Mouse (Mus musculus) liver, embryonic 14.5 days (tissue): ENCODE measurements at regions not wholly inside any gene's neighbourhood (a gene's known extent, or its start where the extent isn't known, plus 50 kb on each side); places are given as distances from the start of the nearest gene placed in this dataset.

Experiments used
- ATAC-seq: fragments of 200-750 bp; cut with Nextera tagmentation; 2 replicates; pipeline ENCODE4 v1.8.0; 2017; ENCODE audit warnings: moderate number of reproducible peaks, mild to moderate bottlenecking, moderate library complexity; ENCODE audit not compliant: insufficient read depth
- DNase-seq, 3 experiments: peaks; one replicate each; pipeline ENCODE4 v3.0.0-alpha.2; 2012 to 2013; ENCODE audit warnings: low read depth in 3 of 3, low spot score in 3 of 3
- H3K27ac ChIP-seq: fragments of 300-500 bp; sonication (generic); 2 replicates; pipeline ENCODE4 v1.5.1; 2014; ENCODE audit warnings: moderate library complexity, mild to moderate bottlenecking, control low read depth, inconsistent platforms
- H3K27me3 ChIP-seq: fragments of 300-500 bp; sonication (generic); 2 replicates; pipeline ENCODE4 v1.6.1; 2014; ENCODE audit warnings: mild to moderate bottlenecking, low read length, moderate library complexity; ENCODE audit not compliant: control insufficient read depth, insufficient read depth
- H3K36me3 ChIP-seq: fragments of 300-500 bp; sonication (generic); replicated peaks from 2 replicates; pipeline ENCODE4 v1.6.1; 2014; ENCODE audit warnings: low read depth; ENCODE audit not compliant: control insufficient read depth, insufficient read depth
- H3K4me1 ChIP-seq, 2 experiments: fragments of 200-500 bp in 1 of 2; fragments of 300-500 bp in 1 of 2; sonication (generic) in 1 of 2; replicated peaks; 2 replicates each; pipeline ENCODE4 v1.6.1; 2012 to 2014; ENCODE audit warnings: antibody characterized with exemption in 1 of 2, inconsistent platforms in 1 of 2, low read length in 1 of 2; ENCODE audit not compliant: control insufficient read depth in 2 of 2, insufficient read depth in 2 of 2
- H3K4me2 ChIP-seq: fragments of 300-500 bp; sonication (generic); 2 replicates; pipeline ENCODE4 v1.6.1; 2014; ENCODE audit warnings: low read depth, mild to moderate bottlenecking, control low read depth, moderate library complexity
- H3K4me3 ChIP-seq, 2 experiments: fragments of 200-500 bp in 1 of 2; fragments of 300-500 bp in 1 of 2; sonication (generic) in 1 of 2; 2 replicates each; pipeline ENCODE4 v1.5.1; 2012 to 2014; ENCODE audit warnings: low read depth in 2 of 2, low read length in 2 of 2, mild to moderate bottlenecking in 2 of 2, control low read depth in 1 of 2, inconsistent platforms in 1 of 2, moderate library complexity in 1 of 2; ENCODE audit not compliant: insufficient read depth in 1 of 2
- H3K9ac ChIP-seq: fragments of 300-500 bp; sonication (generic); replicated peaks from 2 replicates; pipeline ENCODE4 v1.6.1; 2014; ENCODE audit warnings: mild to moderate bottlenecking, control low read depth, moderate library complexity
- H3K9me3 ChIP-seq: fragments of 300-500 bp; sonication (generic); 2 replicates; pipeline ENCODE4 v1.6.1; 2016; ENCODE audit warnings: low read length, mixed read lengths; ENCODE audit not compliant: control insufficient read depth
- CTCF ChIP-seq: IDR thresholded peaks from 2 replicates; pipeline ENCODE4 v1.5.1; 2016; ENCODE audit warnings: antibody characterized with exemption, low read depth, control low read depth
- EP300 ChIP-seq: IDR thresholded peaks from 2 replicates; pipeline ENCODE4 v1.6.1; 2016; ENCODE audit warnings: antibody characterized with exemption, low read depth
- WGBS: fragments of 180-500 bp; shearing (Covaris S2); extraction: QIAGEN DNeasy Blood & Tissue Kit; methylation state at CpG from one replicate; pipeline ENCODE4 v1.1.7; 2014; ENCODE audit not compliant: insufficient replicate concordance; 5-methylcytosine and 5-hydroxymethylcytosine counted together

- Histone ChIP-seq H3K9me3 (no peaks in the 10 kb centered on the region), H3K4me1 (no peaks in the 10 kb centered on the region), H3K4me2 (no peak overlapping the region), H3K36me3 (no peaks in the 10 kb centered on the region), H3K4me3 (no peak overlapping the region), H3K27ac (no peak overlapping the region), H3K27me3 (no peaks in the 10 kb centered on the region), H3K9ac (no peak overlapping the region)
- no peak for TF ChIP-seq EP300
- TF ChIP-seq CTCF: no peak
- 65% methylated on average over 13 of the region's 13 CpGs for WGBS
- ATAC-seq (no peak), DNase-seq (no peak)
Observed at GRCm38 (mm10) chr13:73069840-73070530, 190.3 kb upstream of the Irx4 start.

GRCm38 (mm10) chr13:73070531-73070908 is 189.8 kb upstream of the Irx4 start:
- 61% methylated on average over 7 of the region's 7 CpGs for WGBS
- no peak overlapping the region for H3K9ac ChIP-seq
- no peaks in the 10 kb centered on the region for H3K9me3 ChIP-seq
- H3K36me3 ChIP-seq: no peaks in the 10 kb centered on the region
- no peaks in the 10 kb centered on the region for H3K4me1 ChIP-seq
- no peak overlapping the region for H3K4me2 ChIP-seq
- no peak for ATAC-seq
- no peak for DNase-seq
- H3K27me3 ChIP-seq: no peaks in the 10 kb centered on the region
- H3K4me3 ChIP-seq: no peak overlapping the region
- TF ChIP-seq CTCF: no peak
- no peak for TF ChIP-seq EP300
- no peak overlapping the region for H3K27ac ChIP-seq

- no peak for ATAC-seq
- WGBS: 61% methylated on average over 8 of the region's 8 CpGs
- no peaks in the 10 kb centered on the region for H3K4me1 ChIP-seq
Observed at GRCm38 (mm10) chr13:73071032-73071431, 189.2 kb upstream of the Irx4 start.

GRCm38 (mm10) chr13:73071854-73072852 is 188.1 kb upstream of the Irx4 start:
- no peaks in the 10 kb centered on the region for H3K4me1 ChIP-seq
- no peak overlapping the region for H3K4me3 ChIP-seq
- no peak overlapping the region for H3K27ac ChIP-seq
- no peak overlapping the region for H3K9ac ChIP-seq
- no peaks in the 10 kb centered on the region for H3K27me3 ChIP-seq
- no peaks in the 10 kb centered on the region for H3K36me3 ChIP-seq
- H3K4me2 ChIP-seq: no peak overlapping the region
- WGBS: 40% methylated on average over 6 of the region's 6 CpGs
- DNase-seq (no peak), ATAC-seq (no peak)
- no peak for TF ChIP-seq EP300
- no peak for TF ChIP-seq CTCF
- H3K9me3 ChIP-seq: no peaks in the 10 kb centered on the region

More at GRCm38 (mm10) chr13:73071032-73071431, 189.2 kb upstream of the Irx4 start:
- DNase-seq: no peak
- Histone ChIP-seq H3K4me3 (no peak overlapping the region), H3K27me3 (no peaks in the 10 kb centered on the region), H3K27ac (no peak overlapping the region), H3K4me2 (no peak overlapping the region), H3K9ac (no peak overlapping the region), H3K36me3 (no peaks in the 10 kb centered on the region), H3K9me3 (no peaks in the 10 kb centered on the region)
- TF ChIP-seq EP300 (no peak), CTCF (no peak)

- Histone ChIP-seq H3K4me2 (no peak overlapping the region), H3K9me3 (no peaks in the 10 kb centered on the region), H3K9ac (no peak overlapping the region), H3K27ac (no peak overlapping the region), H3K27me3 (no peaks in the 10 kb centered on the region), H3K4me1 (no peaks in the 10 kb centered on the region), H3K4me3 (no peak overlapping the region), H3K36me3 (no peaks in the 10 kb centered on the region)
- ATAC-seq: no peak
- WGBS: 36% methylated on average over 2 of the region's 2 CpGs
- no peak for TF ChIP-seq CTCF
- TF ChIP-seq EP300: no peak
- DNase-seq: no peak
Observed at GRCm38 (mm10) chr13:73077866-73078430, 182.3 kb upstream of the Irx4 start.
